Mouse (Mus musculus): Measurements from ENCODE around the gene Zfp446.
A peak's percentile ranks its signal among the peaks of the same experiment; 100 is the strongest.

Gene Zfp446

DNA sequence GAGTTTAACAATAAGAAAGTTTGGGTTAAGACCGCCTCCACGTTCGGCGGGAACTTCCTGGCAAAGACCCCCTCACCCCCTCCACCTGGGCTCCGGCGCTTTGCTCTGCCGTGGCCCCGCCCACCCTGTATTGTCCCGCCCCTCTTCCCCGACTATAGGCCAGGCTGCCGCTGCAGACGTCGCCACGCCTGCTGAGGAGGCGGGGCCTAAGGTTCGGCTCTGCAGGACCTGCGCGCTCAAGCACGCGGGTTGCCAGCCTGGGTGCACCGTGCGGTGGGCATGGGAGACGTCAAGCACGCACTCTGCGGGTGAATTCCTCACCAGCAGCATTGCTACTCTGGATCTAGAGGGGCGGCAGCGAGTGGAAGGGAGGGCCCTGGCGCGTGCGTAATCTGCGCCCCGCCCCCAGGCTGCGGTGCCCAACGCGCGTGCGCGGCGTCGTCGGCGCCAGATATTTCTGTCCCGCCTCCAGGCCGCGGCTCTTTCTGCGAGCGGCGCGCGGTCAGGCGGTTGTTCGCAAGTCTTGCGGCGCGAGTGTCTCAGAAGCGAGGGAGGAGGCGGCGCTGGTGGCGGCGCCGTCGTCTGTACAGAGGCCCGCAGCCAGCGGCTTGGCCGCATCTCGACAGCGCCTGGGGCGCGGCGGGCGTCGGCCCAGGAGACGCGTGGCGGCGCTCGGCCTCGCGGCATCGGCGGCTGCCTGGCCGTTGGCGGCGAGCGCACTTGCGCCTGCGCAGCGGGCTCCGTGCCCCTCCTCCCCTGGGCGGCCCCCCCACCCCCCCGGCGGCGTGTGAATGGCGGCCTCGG is 46.5 kb downstream of the Zfp446 start:
- peak; percentile 92 for DNase-seq (ENCODE audit: low read depth, low spot score)

- peak; percentile 69 for DNase-seq (ENCODE audit: low read depth, low spot score)
Measured at GRCm38 (mm10) chr7:13024805-13025204, 47.2 kb downstream of the Zfp446 start.

DNA sequence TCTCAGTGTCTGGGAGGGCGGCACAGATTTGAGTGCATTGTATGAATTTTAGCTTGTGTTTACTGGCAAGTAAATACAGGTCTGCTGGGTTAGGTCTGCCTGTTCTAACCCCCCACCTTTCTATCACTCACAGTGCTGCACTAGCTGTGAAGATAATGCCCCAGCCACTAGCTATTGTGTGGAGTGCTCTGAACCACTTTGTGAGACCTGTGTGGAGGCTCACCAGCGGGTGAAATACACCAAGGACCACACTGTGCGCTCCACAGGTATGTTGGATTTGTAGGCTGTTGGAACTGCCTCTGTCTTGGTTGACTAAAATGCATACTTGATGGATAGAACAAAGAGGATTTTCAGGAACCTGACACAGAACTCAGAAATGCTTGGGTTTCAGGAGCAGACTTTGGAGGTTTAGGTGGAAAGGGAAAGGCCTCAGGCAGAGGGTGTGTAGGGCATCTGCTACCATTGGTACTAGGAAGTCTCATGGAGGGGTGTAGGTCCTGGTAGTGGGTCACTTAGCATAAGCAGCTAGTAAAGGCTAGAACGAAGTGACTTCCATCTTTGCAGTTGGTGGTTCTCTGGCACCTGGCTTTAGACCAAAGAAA is 48.0 kb downstream of the Zfp446 start:
- no peak for DNase-seq (ENCODE audit: low read depth, low spot score)

DNA sequence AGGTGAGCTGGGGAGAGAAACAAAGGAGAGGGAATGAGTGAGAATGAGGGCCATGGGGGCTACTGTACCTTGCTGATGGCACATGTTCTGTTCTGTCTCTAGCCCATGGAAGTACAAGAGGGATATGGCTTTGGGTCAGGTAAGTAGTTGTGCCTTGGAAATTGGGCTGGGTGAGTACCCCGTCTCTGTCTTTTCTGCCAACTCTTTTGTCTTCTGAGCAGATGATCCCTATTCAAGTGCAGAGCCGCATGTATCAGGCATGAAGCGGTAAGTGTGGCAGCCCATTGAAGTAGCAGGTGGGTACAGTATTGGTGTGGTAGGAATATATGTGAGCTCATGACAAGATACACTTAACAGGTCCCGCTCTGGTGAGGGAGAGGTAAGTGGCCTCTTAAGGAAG is 51.3 kb downstream of the Zfp446 start:
- DNase-seq (ENCODE audit: low read depth, low spot score), result no peak

GRCm38 (mm10) chr7:13031069-13031468 is 53.4 kb downstream of the Zfp446 start:
- DNase-seq (ENCODE audit: low read depth, low spot score), result no peak

DNA sequence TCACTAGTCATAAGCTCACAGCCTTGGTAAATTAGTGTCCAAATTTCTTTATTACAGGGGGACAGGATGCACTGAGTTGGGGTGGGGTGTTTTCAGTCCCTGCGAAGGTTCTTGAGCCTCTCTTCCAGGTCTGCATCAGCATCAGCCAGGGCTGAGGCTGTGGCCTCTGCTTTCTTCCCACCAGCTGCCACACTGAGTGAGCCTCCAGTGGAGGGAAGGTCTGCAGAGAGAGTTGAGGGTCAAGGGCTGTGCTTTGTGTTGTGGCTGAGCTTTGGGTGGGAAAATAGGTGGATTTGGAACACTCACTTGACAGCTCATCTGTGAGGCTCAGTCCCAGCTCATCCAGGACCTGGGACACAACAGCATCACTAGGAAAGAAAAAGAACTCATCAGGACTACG is 54.3 kb downstream of the Zfp446 start:
- DNase-seq (ENCODE audit: low read depth, low spot score), result no peak

GRCm38 (mm10) chr7:13032541-13032940 is 54.9 kb downstream of the Zfp446 start:
- no peak for DNase-seq (ENCODE audit: low read depth, low spot score)

DNA sequence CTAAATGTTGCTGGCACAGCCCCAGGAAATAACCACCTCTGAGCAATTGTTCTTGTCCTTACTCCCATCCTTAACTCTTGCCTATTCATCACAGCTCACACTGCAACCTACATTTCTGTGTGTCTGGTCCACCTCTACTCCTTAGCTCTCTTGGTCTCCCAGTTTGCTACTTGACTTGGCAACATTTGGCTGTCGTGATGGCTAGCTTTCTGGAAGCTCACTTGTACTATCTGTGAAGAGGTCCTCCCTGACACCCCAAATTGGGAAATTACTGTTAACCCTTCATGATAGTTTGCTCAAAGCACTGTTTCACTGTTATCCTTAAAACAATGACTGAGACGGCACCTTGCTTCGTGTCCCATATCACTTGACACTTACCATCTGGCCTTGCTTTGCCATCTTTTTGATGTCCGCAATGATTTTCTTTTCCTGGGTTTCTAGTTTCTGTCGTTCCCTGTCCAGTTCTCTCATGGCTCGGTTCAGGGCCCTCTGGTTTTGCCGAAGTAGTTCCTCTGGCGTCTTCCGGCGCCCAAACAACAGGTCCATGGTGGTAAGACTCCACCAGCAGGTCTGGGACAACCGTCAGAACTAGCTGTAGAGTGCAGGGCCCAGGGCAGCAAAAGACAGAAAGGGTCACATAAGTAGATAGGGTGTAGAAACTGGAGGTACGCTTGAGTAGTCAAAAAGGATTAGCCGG is 56.0 kb downstream of the Zfp446 start:
- DNase-seq (ENCODE audit: low read depth, low spot score), result no peak

GRCm38 (mm10) chr7:13034148-13034977 is 56.7 kb downstream of the Zfp446 start, which contains the start of gene Chmp2a:
TSS of gene Chmp2a (minus strand) at chr7:13034807.
- peak; percentile 95 for DNase-seq (ENCODE audit: low read depth, low spot score)
